Mouse (Mus musculus) liver, postnatal 0 days (tissue): ENCODE results near the gene Stat1.

Experiments used
- CTCF ChIP-seq: sonication (generic); IDR thresholded peaks from 2 replicates; pipeline ENCODE4 v1.5.1; 2016; ENCODE audit warnings: antibody characterized with exemption, low read depth
- EP300 ChIP-seq: IDR thresholded peaks from 2 replicates; pipeline ENCODE4 v1.6.1; 2016; ENCODE audit warnings: antibody characterized with exemption, low read depth, mild to moderate bottlenecking

DNA sequence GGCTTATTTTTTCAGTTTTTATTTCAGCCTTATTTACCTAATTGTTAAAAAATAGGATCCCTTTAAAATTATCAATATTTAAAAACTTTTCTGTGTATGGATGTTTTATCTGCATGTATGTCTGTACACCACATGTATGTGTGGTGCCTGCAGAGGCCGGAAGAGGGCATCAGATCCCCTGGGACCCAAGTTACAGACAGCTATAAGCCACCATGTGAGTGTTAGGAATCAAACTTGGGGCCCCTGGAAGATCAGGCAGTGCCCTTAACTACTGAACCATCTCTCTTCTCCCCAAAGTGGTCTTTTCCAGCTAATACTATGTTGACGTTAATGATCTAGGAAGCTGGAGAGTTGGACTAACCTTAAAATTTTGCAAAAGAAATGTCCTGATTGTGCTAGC is 28.2 kb downstream of the Stat1 start:
- TF ChIP-seq CTCF, result no peak
- no peak for TF ChIP-seq EP300
